Mouse (Mus musculus) G1E (cell line): ENCODE measurements around the gene Rtbdn. TPM values are rescaled to one million over a fixed set of nuclear protein-coding genes. Genes with fewer than 3 reads are reported as not detected.

ENCODE experiments used
- ATAC-seq: 2 replicates; pipeline ENCODE4 v1.8.0; 2016; ENCODE audit warnings: mild to moderate bottlenecking; ENCODE audit not compliant: insufficient number of reproducible peaks, poor library complexity, low FRiP score, severe bottlenecking; ENCODE audit errors: extremely low read depth
- DNase-seq: peaks from one replicate; pipeline ENCODE4 v3.0.0; 2012; ENCODE audit warnings: low spot score
- H3K27me3 ChIP-seq: 2 replicates; pipeline ENCODE4 v1.6.1; 2012; ENCODE audit warnings: mild to moderate bottlenecking, low read length, inconsistent platforms; ENCODE audit not compliant: insufficient read depth
- H3K36me3 ChIP-seq: replicated peaks from 2 replicates; pipeline ENCODE3; 2012; ENCODE audit warnings: mild to moderate bottlenecking, inconsistent platforms
- H3K4me1 ChIP-seq: 2 replicates; pipeline ENCODE4 v1.6.1; 2012; ENCODE audit warnings: low read depth, low read length, inconsistent platforms, mixed read lengths; ENCODE audit not compliant: insufficient read depth
- H3K4me3 ChIP-seq: 2 replicates; pipeline ENCODE4 v1.5.1; 2012; ENCODE audit warnings: low read depth, mild to moderate bottlenecking, inconsistent platforms, low read length, moderate library complexity, mixed read lengths
- H3K9me3 ChIP-seq: replicated peaks from 2 replicates; pipeline ENCODE4 v1.6.1; 2012; ENCODE audit warnings: inconsistent platforms
- CTCF ChIP-seq: IDR thresholded peaks from 2 replicates; pipeline ENCODE4 v1.5.1; 2012; ENCODE audit warnings: low read depth, low read length, inconsistent platforms, mixed read lengths
- GATA1 ChIP-seq: IDR thresholded peaks from 2 replicates; pipeline ENCODE4 v1.6.1; 2012; ENCODE audit warnings: borderline replicate concordance, low read length, inconsistent platforms, mixed read lengths
- GATA2 ChIP-seq: IDR thresholded peaks from 2 replicates; pipeline ENCODE4 v1.6.1; 2012; ENCODE audit warnings: low read depth, low read length, inconsistent platforms, borderline replicate concordance
- POLR2AphosphoS5 ChIP-seq: IDR thresholded peaks from 2 replicates; pipeline ENCODE4 v1.6.1; 2012; ENCODE audit warnings: low read depth, low read length, inconsistent platforms; ENCODE audit not compliant: insufficient replicate concordance
- TAL1 ChIP-seq: conservative IDR thresholded peaks from 2 replicates; pipeline ENCODE4 v1.6.1; 2012; ENCODE audit warnings: low read depth, low read length, inconsistent platforms, mixed read lengths
- polyA plus RNA-seq: library from polyadenylated mRNA; stranded (reverse); fragments of >175 nt; gene quantifications from 2 replicates; pipeline ENCODE4 v1.2.3, GENCODE M21; 2012
- total RNA-seq, 2 experiments: library from RNA; stranded (forward) in 1 of 2; stranded (reverse) in 1 of 2; fragments of 200-1000 nt in 1 of 2; fragments of >200 nt in 1 of 2; fragmentation: Nextera tagmentation in 1 of 2; gene quantifications; 2 replicates each; pipeline ENCODE4 v1.2.3; 2014 to 2017

Gene Rtbdn
- total and polyA plus RNA-seq, 3 experiments, result 0.11 TPM; not detected in 2

- peaks cover 59% of the 10 kb centered on the region for H3K27me3 ChIP-seq
Measured at GRCm38 (mm10) chr8:84937620-84938485, 8.9 kb upstream of the Rtbdn start.

GRCm38 (mm10) chr8:84943699-84944098, 3.1 kb upstream of the Rtbdn start:
- H3K4me1 ChIP-seq, result peaks cover 20% of the 10 kb centered on the region
- TF ChIP-seq GATA1 (no peak), GATA2 (no peak)
- H3K36me3 ChIP-seq, result no peaks in the 10 kb centered on the region
- peaks cover 46% of the 10 kb centered on the region for H3K27me3 ChIP-seq
- DNase-seq, result no peak
- H3K4me3 ChIP-seq, result no peak overlapping the region
- no peak for ATAC-seq
- 0 out of 2 replicates have a peak, but pooled peaks cover 5% of the 10 kb centered on the region for H3K9me3 ChIP-seq

More at GRCm38 (mm10) chr8:84937620-84938485, 8.9 kb upstream of the Rtbdn start:
- Histone ChIP-seq H3K36me3 (no peaks in the 10 kb centered on the region), H3K9me3 (no peaks in the 10 kb centered on the region), H3K4me3 (peak overlapping the region; percentile 56; the same call in 1 of the 2 replicates), H3K4me1 (peaks cover 24% of the 10 kb centered on the region)
- ATAC-seq, result no peak
- DNase-seq, result no peak
- TF ChIP-seq POLR2AphosphoS5 (no peak), GATA2 (no peak), CTCF (no peak), TAL1 (no peak), GATA1 (no peak)

- Histone ChIP-seq H3K36me3 (no peaks in the 10 kb centered on the region), H3K4me3 (no peak overlapping the region), H3K4me1 (peaks cover 20% of the 10 kb centered on the region), H3K9me3 (0 out of 2 replicates have a peak, but pooled peaks cover 5% of the 10 kb centered on the region), H3K27me3 (peaks cover 46% of the 10 kb centered on the region)
- TF ChIP-seq GATA2, result no peak
- TF ChIP-seq TAL1, result no peak
- no peak for TF ChIP-seq GATA1
- no peak for TF ChIP-seq CTCF
- TF ChIP-seq POLR2AphosphoS5, result no peak
- DNase-seq, result no peak
- no peak for ATAC-seq
Measured at GRCm38 (mm10) chr8:84944478-84945160, 2.2 kb upstream of the Rtbdn start.

GRCm38 (mm10) chr8:84945235-84945632, 1.6 kb upstream of the Rtbdn start:
- DNase-seq (no peak), ATAC-seq (no peak)
- Histone ChIP-seq H3K27me3 (peaks cover 49% of the 10 kb centered on the region), H3K36me3 (no peaks in the 10 kb centered on the region), H3K4me3 (no peak overlapping the region), H3K4me1 (peaks cover 20% of the 10 kb centered on the region), H3K9me3 (0 out of 2 replicates have a peak, but pooled peaks cover 5% of the 10 kb centered on the region)
- TF ChIP-seq POLR2AphosphoS5 (no peak), CTCF (no peak), TAL1 (no peak), GATA2 (no peak), GATA1 (no peak)

GRCm38 (mm10) chr8:84945633-84946527, 911 bp upstream of the Rtbdn start:
- H3K4me3 ChIP-seq, result no peak overlapping the region
- no peak for DNase-seq
- H3K27me3 ChIP-seq, result peaks cover 49% of the 10 kb centered on the region
- no peaks in the 10 kb centered on the region for H3K36me3 ChIP-seq
- 0 out of 2 replicates have a peak, but pooled peaks cover 5% of the 10 kb centered on the region for H3K9me3 ChIP-seq
- ATAC-seq, result no peak
- peaks cover 20% of the 10 kb centered on the region for H3K4me1 ChIP-seq
- TF ChIP-seq GATA2 (no peak), POLR2AphosphoS5 (no peak), CTCF (no peak), GATA1 (no peak), TAL1 (no peak)

GRCm38 (mm10) chr8:84947241-84947545, 402 bp downstream of the Rtbdn start:
- peaks cover 61% of the 10 kb centered on the region for H3K27me3 ChIP-seq
- H3K9me3 ChIP-seq, result 0 out of 2 replicates have a peak, but pooled peaks cover 6% of the 10 kb centered on the region
- no peaks in the 10 kb centered on the region for H3K36me3 ChIP-seq
- H3K4me1 ChIP-seq, result peaks cover 20% of the 10 kb centered on the region
- H3K4me3 ChIP-seq, result no peak overlapping the region
- ATAC-seq, result no peak
- peak; percentile 54 for DNase-seq
- TF ChIP-seq CTCF (no peak), GATA1 (no peak), GATA2 (no peak), POLR2AphosphoS5 (no peak), TAL1 (no peak)
